Mouse (Mus musculus): ENCODE data around the gene Shc1.

Gene Shc1

GRCm38 (mm10) chr3:89418170-89418860 lies at the start of gene Shc1, which contains the start of gene Cks1b:
TSS of gene Shc1 (plus strand) at chr3:89418443.
TSS of gene Cks1b (minus strand) at chr3:89418383.
- DNase-seq (ENCODE audit: low spot score): peak; percentile 97

DNA sequence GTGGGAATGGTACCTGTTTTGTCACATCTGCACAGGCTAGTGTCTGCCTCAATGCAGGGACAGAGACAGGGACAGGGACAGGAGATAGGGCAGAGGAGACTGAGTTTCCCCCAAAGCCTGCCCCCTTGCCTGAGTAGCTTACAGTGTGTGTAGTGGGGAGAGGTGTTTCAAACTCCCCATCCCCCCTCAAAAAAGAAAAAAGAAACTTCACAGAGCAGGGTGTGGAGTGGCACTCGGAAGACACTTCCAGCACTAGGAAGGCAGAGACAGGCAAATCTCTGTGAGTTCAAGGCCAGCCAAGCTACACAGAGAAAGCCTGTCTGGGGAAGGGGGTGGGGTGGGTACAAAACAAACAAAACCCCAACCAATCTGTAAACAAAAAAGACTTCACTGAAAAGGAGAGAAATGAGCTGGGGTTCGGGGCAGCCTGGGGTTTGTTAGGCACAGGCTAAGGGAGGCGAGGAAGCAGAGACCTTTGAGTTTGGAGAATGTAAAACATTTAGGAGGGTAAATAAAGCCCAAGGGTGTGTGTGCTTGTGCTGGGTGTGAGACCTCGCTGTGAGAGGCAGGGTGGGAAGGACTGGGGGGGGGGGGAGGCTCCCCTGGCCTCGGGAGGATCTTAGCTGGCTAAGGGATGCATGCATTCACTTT lies 44.5 kb upstream of the Shc1 start:
- DNase-seq (ENCODE audit: low spot score): no peak

GRCm38 (mm10) chr3:89377831-89378230 lies 40.4 kb upstream of the Shc1 start:
- no peak for DNase-seq (ENCODE audit: low spot score)

DNA sequence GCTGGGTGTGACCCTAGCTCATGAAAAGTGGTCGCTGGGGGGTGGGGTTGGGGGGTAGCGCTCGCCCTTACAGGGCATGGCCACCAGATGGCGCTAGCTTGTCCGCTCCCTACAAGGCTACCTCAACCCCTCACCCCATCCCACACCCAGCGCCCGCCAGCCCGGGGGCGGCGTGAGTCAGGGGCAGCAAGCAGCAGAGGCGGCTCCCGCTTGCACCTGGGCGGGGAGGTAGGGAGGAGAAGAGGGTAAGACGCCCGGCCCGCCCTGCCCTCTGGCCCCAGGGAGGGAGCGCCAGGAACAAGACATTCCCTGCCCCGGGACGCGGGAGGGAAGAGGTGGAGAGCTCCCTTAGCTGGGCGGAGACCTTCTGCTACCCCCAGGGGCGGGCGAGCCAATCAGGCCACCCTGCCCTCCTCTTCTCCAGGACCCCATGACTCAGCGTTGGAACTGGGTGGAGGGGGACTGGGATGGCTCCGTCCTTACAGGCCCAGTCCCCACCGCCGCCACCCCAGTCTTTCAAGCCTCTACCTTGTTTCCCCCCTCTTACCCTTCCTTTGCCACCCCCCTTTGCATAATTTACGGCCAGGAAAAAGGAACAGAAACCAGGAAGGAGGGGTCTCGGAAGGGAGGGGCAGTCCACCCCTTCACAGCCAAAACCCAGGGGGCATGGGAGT lies 39.7 kb upstream of the Shc1 start:
- peak; percentile 93 for DNase-seq (ENCODE audit: low spot score)

GRCm38 (mm10) chr3:89379388-89380131 lies 38.7 kb upstream of the Shc1 start:
- no peak for DNase-seq (ENCODE audit: low spot score)

DNA sequence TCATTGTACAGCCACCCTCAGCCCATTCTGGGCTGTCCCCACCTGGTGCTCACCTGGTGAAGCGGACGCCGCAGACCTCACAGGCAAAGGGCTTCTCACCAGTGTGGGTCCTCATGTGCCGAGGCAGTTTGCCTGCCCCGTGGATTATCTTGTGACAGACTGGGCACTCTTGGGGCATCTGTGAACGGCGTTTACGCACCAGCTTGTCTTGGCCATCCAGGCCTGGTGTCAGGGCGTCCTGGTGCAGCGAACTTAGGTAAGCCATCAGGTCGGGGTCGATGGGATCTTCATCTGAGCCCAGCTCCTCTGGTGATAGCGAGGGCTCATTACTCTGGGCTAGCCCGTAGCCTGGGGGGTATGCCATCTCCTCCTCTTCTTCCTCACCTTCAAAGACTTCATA lies 38.0 kb upstream of the Shc1 start:
- no peak for DNase-seq (ENCODE audit: low spot score)

DNA sequence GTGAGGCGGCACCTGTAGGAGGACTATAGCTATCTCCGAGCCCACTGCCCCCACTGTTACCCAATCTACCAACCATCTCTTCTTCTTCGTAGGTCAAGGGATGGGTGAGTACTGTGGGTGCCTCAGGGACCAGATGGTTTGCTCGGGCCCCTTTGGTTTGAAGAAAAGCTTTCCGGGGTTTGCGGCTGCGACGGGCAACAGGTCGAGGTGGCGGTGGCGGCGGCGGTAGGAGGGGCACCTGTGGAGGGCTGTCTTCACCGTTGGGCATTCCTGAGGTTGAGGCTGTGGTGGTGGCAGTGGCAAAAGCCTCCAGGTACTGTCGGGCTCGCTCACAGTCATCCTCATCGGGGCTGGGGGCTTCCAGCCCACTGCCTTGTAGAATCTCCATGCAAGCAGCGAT lies 37.5 kb upstream of the Shc1 start:
- DNase-seq (ENCODE audit: low spot score): no peak

- DNase-seq (ENCODE audit: low spot score): no peak
Observed at GRCm38 (mm10) chr3:89381233-89381632, 37.0 kb upstream of the Shc1 start.

DNA sequence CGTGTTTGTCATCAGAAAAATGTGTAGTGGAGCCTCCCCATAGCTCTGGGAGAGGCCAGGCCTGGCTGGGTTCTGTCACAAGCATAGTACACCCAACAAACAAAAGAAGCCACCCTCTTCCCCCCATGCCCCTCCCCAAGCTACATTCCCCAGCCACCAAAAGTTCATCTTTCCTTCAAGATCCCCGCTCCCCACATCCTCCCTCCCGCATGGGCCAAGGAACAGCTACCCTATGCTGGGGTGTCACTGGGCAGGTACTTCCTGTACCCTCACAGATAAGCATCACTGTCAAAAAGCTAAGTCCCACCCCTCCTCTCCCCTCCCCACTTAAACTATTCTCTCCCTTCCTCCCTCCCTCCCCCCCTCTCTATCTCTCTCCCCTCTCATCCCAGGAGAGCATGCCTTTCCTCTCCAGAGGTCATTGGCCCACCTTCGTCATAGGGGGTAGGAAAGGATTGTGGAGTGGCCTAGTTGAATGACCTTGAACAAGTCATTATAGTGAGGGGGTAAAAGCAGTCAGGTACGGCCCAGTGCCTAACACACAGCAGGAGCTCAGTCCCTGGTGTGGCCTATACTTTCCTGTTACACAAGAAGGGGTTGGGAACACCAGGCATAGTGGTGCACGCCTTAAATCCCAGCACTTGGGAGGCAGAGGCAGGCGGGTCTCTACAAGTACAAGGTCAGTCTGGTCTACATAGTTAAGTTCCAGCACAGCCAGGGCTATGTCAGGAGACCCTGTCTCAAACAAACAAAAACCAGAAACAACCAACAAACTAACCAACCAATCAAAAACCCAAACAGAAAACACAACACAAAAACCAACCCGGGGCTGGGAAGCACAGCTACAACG lies 36.0 kb upstream of the Shc1 start:
- DNase-seq (ENCODE audit: low spot score): no peak

- no peak for DNase-seq (ENCODE audit: low spot score)
Observed at GRCm38 (mm10) chr3:89382950-89383349, 35.3 kb upstream of the Shc1 start.

- DNase-seq (ENCODE audit: low spot score): no peak
Observed at GRCm38 (mm10) chr3:89383651-89384255, 34.5 kb upstream of the Shc1 start.

- DNase-seq (ENCODE audit: low spot score): no peak
Observed at GRCm38 (mm10) chr3:89384331-89385076, 33.7 kb upstream of the Shc1 start.

DNA sequence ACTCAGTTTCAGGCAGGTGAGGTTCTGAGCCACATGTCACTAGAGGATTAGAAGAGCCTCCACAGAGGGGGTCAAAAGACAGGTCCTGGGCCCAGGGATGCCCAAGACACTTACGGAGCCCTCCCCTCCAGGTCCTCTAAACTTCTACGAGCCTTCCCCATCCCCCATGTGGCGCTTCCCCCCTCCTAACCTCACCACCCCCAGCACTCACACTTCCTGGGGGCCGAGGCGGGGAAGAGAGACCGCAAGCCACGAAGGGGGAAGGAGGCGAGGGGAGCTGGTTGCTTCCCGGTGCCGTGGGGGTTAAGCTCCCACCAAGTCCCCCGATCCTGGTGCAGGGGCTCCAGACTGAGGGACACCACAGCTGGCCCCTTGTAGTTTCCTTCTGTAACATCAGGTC lies 32.8 kb upstream of the Shc1 start:
- DNase-seq (ENCODE audit: low spot score): no peak

DNA sequence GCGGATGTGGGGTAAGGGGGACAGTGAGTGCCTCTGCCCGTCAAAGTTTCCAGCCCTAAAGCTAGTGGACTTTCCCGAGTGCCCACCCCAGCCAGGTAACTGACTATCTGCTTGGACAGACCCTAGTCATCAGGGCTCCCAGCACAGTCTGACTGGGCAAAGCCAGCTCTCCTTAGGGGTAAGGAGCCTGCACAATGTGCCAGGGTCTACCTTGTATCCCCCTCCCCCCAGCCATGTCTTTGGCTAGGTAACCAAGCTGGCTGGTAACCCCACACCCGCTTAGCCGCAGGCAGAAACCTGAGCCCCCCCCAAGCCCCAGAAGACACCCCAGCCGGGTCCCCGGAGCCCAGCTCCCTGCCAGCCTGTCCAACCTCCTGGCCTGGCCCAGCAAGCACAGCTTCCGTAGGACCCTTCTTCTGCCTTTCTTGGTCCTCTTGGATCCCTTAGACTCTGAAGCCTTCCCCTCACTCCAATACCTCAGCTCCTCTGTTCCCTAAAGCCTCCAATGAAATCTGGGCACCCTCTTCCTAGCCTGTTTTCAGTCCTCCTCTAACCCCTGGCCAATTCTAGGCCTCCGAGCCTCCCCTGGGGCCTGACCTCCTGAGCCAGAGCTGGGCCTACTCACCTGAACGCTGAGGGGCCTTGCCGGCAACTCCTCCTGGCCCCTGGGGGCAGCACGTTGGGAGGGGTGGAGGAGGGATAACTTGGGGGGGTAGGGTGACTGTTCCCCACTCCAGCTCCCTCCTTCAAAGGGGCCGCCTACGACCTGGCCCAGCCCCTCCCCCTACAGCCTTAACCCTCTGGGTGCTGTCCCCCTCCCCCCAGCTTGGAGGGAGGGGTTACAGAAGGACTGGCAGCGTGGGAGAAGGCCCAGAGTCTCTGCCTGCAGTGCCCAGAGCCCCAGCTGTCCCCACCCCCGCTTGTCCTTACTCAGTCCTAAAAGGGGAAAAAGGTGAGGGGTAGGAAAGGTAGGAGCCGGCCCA lies 31.5 kb upstream of the Shc1 start:
- DNase-seq (ENCODE audit: low spot score): no peak

GRCm38 (mm10) chr3:89387632-89388031 lies 30.6 kb upstream of the Shc1 start:
- DNase-seq (ENCODE audit: low spot score): no peak

DNA sequence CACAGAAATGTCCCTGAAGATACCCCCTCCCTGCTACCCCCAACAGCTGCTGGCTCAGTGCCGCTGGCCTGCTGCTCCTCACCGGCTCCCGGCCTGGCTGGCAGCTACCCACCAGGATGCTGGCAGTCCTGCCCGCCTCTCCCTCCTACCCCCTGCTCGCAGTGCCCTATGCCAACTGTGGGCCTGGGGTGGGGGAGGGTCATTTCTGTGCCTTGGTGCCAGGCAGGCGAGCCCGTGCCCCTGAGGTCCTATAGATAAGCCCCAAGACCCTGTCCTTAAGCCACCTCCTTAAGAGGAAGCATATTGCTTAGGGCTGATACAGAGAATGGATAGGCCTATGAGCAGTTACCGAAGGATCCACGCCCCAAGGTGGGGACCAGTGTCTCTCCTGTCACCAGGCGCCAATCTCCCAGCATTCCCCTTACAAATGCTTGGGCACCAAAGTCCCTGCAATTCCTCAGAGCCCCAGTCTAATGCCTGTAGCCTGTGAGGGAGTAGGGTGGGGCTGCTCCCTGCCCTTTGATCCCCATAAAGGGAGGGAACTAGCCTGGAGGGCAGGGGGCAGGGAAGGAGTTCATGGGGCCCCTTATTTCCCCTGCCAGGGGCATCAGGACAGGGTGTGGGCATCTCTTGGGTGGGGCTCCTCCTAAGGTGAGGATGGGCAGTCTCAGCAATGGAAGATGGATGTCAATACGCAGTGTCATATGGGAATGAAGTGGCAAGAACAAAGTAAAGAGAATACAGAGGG lies 29.9 kb upstream of the Shc1 start:
- no peak for DNase-seq (ENCODE audit: low spot score)

GRCm38 (mm10) chr3:89388901-89389740 lies 29.1 kb upstream of the Shc1 start:
- DNase-seq (ENCODE audit: low spot score): peak; percentile 53

DNA sequence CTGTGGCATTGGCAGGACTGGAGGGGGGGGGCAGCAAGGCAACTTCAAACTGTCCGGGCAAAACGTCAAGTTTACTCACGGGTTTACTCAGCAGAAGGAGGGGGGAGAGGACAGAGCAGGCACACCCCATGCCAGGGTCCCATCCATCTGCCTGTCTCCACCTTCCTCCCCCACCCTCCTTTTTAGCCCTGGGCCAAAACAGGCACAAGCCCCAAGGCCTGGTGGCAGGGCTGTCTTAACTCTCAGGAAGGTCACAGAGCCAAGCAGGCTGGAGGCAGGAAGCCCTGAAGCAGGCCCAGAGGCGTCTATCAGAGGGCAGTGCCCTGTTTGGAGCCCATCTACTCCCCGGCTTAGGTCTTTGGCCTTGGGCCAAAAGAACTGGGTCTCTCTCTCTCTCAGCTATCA lies 28.1 kb upstream of the Shc1 start:
- DNase-seq (ENCODE audit: low spot score): no peak

Measured in retina, embryonic 14.5 days (tissue).